Mouse (Mus musculus): ENCODE measurements around the gene Yes1.
"Not testable (repeated sequence)": the region's sequence is repeated elsewhere in the genome, so short reads cannot be mapped to it uniquely, and the experiment has no call there.

The Yes1 gene

DNA sequence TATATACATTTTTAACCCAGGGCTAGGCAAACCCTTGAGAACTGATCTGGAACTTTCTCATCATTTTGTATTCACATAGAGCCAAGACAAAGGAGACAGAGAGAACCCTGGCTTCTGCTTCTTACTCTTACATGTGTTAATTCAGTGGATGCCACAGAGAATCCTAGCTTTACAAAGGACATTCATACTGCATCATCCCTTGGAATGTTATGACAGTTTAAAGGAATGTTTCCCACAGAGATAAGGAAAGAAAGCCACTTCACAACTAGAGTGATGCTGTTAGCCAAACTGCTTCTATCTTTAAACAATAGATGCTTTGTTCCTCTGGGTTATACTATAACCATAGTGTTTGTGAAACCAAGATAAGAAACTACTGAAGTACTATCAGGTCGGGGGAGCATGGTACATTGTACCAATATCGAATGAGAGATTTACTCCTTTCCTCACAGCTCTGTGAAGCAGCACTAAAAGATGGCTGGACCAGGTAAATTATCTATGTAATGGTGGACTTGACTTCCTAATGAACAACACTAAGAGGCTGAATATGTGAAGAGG lies 95.3 kb downstream of the Yes1 start:
- no peak for DNase-seq (ENCODE audit: low read depth)

DNA sequence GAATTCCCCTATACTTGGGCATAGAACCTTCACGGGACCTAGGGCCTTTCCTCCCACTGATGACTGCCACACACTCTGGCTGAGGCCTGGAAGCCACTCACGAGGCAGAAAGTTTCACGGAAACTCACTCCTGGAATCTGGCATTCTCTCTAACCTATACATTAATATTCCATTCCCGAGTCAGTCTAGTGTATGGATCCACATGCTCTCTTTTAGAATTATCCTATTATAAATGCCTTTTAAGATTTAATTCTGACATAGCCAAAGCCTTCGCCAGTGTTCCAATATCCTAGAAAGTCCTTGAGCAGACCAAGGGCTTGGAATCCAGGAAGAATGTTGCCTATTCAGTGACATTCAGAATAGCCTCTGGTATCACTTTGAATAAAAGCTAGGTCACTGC lies 100.5 kb downstream of the Yes1 start:
- no peak for DNase-seq (ENCODE audit: low read depth)

DNA sequence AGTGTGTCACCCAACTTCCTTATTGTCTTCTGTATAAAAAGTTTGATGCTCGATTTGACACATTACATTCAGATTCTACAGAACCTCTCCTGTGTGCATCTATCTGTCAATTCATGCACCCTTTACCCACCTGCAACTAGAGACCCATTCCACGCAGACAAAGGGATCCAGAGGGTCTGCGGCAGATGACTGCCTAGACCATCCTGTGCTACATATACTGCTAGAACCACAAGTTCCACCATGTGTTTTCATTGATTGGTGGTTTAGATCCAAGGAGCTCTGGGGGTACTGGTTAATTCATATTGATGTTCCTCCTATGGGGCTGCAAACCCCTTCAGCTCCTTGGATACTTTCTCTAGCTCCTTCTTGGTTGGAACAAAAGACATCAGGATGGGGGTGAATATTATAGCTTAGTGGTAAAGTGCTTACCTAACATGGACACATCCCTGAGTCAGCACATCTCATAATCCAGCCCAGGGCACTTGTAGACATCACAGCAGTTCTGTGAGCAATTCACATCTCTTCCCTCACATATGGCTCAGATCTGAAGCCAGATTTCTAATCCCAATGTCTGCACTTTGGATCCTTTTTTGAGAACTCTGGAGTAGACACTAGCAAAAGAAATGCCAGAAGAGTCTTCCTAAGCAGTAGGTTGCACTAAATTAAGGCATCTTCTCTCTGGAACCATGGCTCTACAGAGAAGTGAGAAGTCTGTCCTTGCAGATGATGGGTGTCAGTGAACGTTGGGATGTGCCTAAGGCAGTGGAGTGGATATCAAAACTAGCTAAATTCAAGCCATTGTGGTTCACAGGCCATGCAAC lies 101.5 kb downstream of the Yes1 start:
- DNase-seq (ENCODE audit: low read depth), result no peak

DNA sequence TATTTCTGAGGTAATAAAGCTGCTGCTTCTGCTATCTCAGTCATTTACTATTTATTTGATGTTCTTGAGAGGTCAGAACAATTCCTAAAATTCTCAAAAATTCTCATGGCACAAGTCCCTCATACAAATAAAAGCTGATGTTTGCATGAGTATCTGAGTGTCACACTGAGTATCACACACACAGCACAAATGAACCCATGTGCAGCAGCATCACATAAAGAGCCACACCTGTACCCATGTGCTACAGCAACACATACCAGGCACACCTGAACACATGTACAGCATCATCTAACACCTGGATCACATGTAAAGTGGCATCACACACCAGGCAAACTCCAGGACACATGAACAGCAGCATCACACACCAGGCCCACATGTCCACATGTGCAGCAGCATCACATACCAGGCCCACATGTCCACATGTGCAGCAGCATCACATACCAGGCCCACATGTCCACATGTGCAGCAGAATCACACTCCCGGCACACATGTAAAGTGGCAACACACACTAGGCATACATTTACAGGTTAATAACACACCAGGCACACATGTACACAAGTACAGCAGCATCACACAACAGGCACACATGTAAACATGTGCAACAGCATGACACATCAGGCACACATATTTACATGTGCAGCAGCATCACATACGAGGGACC lies 102.2 kb downstream of the Yes1 start:
- peak; percentile 26 for DNase-seq (ENCODE audit: low read depth)

DNA sequence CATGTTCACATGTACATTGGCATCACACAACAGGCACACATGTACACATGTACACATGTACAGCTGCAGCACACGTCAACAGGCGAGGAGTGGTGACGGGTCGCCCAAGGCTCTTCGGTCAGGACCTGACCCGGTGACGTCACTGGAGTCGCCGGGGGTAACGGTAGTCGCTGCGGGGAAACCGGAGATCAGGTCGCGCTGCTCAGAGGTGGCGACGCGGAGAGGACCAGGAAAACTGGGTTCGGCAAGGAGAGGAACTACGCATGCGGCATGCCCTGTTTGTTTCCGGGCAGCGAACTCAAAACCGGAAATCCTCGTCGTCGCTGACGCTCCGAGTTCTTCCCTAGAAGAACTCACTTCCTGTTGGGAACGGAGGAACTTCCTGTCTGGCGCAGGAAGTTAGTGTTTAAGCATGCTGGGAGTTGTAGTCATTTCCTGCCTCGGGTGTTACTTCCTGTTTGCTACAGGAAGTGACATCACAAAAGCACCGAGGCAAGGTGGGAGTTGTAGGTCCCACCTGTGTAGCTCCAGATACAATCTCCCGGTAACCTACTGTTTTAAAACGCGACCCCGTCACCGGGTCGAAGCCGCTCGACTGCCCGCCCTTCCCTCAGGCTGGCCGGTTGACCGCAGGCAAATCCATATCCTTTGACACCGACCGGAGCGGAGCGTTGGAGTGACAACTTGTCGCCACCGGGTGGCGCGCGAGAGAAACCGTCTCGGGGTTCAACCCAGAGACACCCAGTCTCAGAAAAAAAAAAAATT lies 102.9 kb downstream of the Yes1 start:
- peak; percentile 95 for DNase-seq (ENCODE audit: low read depth)

DNA sequence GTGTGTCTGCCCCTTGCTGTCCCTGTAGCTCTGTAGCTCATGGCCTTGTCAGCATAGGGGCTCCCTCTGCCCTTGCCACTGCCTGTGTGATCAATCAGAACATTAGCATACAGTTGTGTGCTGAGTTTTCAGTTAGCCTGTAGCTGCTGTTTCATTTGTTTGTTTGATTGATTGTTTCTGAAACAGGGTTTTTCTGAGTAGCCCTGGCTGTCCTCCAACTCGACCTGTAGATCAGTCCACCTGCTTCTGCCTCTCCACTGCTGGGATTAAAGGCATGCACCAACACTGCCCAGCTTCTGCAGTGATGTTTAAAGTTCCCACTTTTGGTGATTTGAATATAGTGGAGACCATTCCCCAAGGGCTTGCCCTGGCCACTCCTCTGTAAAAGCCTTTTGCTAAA lies 106.8 kb downstream of the Yes1 start:
- no peak for DNase-seq (ENCODE audit: low read depth)

DNA sequence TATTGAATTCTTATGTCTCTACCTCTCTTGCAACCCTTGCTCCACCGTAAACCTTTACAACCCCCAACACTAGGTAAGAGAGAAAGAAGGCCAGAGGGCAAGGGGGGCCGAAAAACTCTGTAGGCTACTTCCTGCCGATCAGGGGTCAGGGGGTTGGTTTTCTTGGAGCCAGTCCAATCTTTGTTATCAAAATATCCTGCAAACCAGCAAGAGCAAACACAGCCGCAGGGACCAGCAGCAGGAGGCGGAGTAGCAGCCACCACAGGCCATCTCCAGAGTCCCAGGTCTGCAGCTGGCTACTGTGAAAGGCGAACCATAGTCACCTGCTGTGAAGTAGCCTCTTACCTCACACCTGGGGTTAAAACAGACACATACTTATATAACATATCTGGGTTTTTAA lies 107.9 kb downstream of the Yes1 start:
- DNase-seq (ENCODE audit: low read depth), result no peak

DNA sequence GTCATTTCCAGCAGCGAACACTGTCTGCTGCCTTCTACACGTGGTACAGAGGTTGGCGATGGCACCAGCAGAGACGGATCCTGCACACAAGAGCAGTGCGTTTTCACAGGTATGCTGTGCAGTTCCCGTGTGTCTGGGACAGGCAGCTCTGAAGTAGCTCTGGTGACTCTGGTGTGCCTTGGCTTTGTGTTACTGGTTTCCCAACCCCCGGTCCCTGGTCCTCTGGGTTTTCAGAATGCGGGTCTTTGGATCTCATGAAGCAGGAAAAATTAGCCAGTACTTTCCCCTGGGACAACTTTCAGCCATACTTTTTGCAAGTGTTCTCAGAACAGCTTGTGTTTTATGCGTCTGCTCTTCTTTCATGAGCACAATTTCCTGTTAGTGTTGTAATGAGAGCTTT lies 109.4 kb downstream of the Yes1 start:
- no peak for DNase-seq (ENCODE audit: low read depth)

DNA sequence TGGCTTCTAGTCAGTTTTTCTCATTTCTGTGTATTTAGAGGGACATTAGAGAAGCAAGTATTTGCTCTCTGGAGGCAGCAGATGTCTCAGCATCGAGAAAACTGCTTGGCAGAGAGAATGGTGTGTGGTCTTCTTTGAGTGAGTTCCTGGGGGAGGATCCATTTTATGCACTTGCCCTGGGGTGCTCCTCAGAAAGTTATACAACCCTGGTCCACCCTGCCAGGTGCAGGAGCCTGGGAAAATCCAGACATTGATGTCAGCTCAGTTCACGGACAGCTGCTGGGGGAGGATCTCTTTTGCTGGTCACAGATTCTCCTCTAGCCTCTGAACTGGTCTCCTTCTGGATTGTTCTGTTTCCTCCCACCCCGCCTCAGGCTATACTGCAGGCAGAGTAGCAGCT lies 110.3 kb downstream of the Yes1 start:
- DNase-seq (ENCODE audit: low read depth), result no peak

DNA sequence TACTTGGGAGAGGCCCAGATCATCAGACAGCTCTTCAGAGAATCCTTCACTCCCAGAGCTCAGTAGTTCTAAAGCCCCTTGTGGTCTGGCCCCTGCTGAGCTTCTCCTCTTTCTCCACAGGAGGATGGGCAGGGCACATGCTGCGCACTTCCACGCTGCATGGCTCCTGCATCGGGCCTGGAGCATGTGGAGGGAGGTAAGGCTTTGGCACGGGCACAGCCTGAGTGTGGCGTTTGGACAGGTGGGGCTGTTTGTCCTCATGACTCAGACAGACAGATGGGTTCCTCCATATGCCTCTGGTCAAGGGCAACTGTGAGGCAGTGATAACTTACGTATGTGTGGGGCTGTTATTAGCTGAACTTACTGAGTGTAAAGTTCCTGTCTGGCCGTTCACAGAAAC lies 111.3 kb downstream of the Yes1 start:
- no peak for DNase-seq (ENCODE audit: low read depth)

DNA sequence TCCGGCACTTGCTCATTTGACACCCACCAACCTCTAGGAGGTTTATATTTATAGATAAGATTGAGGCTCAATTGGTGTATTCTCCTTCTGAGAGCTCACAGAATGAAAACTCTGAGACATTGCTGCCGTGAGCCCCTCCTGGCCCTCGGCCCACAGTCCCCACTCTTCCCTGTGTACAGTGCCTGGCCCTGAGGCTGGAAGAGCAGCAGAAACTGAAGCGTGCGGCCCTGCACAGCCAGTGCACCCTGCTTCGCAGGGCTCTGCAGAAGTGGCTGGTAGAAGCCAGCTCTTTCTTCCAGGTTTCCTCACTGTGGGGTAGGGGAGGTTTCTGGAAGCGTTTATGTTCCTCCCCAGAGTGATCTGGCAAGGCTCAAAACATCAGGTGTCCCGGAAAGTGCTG lies 111.7 kb downstream of the Yes1 start:
- DNase-seq (ENCODE audit: low read depth), result not testable (repeated sequence)

DNA sequence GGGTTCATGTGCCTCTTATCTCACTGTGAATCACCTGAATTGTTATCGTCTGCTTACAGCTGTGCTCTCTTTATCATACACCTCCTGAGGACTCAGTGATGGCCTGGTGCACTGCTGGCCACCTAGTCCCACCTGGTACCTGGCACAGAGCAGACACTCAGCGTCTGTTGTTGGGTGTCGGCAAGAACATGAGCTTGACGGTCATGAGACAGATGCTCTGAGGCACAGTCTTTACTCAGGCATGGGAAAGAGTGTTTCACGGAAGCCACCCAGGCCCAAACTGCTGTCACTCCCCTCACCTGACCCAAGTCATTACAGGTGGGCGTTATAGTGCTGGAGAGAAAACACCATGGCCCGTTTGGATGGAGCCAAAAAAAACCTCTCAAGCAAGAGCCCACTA lies 113.0 kb downstream of the Yes1 start:
- DNase-seq (ENCODE audit: low read depth), result no peak

DNA sequence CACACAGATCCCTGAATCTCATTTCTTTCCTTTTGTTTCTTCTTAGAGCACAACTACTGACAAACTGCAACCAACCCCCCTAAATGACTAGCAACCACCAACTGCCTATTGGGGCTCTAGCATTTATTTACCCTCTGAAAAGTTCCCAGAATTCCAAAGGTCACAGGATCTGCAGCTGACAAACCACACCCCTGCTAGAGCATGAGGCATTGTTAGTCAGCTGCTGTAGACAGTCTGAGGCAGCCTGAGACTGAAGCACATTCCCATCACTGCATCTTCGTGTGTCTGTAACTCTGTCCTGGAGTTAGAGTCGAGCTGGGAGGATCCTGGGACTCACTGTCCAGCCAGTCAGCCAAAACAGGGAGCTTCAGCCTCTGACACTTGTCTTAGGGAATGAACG lies 114.4 kb downstream of the Yes1 start:
- DNase-seq (ENCODE audit: low read depth), result peak; percentile 70

DNA sequence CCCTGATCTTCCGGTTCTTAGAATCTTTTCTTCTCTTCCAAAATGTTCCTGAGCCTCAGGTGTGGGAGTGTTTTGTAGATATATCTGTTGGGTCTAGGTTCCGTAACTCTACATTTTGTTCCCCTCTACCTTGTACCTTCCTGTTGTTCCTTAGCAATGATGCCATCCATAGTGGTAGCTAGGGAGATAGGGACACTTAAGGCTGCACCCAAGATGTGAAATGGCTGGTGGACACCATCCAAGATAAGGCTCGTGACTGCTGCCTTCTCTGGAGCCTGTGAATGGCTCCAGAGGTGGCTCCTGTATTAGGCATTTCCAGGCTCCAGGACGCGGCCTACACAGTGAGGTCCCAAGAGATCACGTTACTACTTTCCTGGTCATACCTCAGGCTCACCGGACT lies 117.3 kb downstream of the Yes1 start:
- no peak for DNase-seq (ENCODE audit: low read depth)

DNA sequence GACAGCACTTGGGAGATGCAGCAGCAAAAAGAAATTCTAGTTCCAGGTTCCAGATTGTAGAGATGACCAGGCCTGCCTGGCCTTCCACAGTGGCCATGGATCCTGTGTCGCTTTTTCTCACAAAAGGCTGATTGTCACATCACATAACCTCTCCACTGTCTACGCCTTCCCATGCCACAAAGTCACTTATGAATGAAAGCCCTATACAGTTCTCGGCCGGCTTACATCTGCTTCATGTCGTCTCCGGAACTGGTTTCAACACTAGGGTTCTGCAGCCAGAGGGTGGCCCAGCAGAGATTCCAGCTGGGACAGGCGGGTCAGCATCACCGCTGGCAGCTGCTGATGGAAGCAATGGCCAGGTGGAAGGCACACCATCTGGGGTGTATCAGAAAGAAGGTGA lies 117.9 kb downstream of the Yes1 start:
- DNase-seq (ENCODE audit: low read depth), result no peak

DNA sequence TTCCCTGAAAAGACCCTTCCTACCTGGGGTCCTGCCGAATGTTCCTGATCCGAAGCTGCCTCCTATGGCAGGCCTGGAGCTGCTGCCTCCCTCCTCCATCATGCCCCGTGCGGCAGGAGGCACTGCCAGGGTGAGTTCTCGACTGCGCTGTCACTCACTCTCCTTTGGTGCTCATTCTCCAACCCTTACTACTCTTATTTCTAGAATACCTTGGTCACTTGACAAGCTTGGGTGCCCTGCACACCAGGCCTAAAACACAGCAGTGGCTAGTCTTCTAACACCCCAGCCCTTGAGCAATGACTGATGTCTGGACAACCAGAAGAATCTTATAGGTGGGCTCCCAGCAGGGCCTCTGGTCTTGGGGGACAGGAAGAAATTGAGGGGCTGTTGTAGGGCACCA lies 122.9 kb downstream of the Yes1 start:
- not testable (repeated sequence) for DNase-seq (ENCODE audit: low read depth)

DNA sequence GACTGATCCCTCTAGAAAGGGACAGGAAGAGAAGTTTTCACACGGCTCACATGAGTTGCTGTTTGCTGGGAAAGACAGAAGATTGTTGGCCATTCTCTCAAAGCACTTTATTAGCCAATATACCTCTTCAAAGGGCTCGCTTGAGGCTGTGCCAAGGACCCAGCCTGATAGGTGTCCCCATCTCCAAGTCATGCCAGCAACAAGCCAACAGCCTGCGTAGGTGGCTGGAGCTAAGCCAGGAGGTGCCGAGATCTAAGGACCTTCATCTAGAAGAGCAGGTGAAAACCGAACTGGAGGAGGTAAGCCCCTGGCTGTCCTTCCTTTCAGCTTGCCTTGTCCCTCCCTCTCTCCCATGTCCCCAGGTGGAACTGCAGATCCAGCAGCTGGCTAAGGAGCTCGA lies 124.8 kb downstream of the Yes1 start:
- DNase-seq (ENCODE audit: low read depth), result no peak
